Comparison of ENCODE assay signal across 7 mouse cellular contexts in genomic region chr19:16779786-16780185, GRCm38 (mm10). TPM values are rescaled to one million over a fixed set of nuclear protein-coding genes. Genes with fewer than 3 reads are reported as not detected.
DNase-seq lines count a peak whose midpoint lies in the region; ATAC-seq and TF ChIP-seq lines count a peak whose summit lies in the region.

No protein-coding gene starts in this region.

- no peak for TF ChIP-seq EP300 in lung, postnatal 0 days (IDR thresholded peaks at IDR 0.05)

- H3K27me3 ChIP-seq in lung, postnatal 0 days (replicated peaks; ENCODE audit: insufficient read depth, low read length) = no peaks in the 10 kb centered on the region
- peaks cover 27% of the 10 kb centered on the region for H3K27me3 ChIP-seq in forebrain, embryonic 10.5 days (ENCODE audit: poor library complexity, severe bottlenecking)
- H3K27me3 ChIP-seq in limb, embryonic 12.5 days = peaks cover 22% of the 10 kb centered on the region
- H3K27me3 ChIP-seq in stomach, embryonic 14.5 days (ENCODE audit: control insufficient read depth, insufficient read depth, low read length) = no peaks in the 10 kb centered on the region

- 13% methylated on average over 8 of the region's 8 CpGs for WGBS in lung, postnatal 0 days
- WGBS in forebrain, embryonic 10.5 days = 18% methylated on average over 8 of the region's 8 CpGs
- WGBS in limb, embryonic 12.5 days = 7% methylated on average over 8 of the region's 8 CpGs
- WGBS in stomach, embryonic 14.5 days = 15% methylated on average over 8 of the region's 8 CpGs

- H3K27ac ChIP-seq in lung, postnatal 0 days (ENCODE audit: low read length) = no peak overlapping the region
- H3K27ac ChIP-seq in forebrain, embryonic 10.5 days = 0 out of 2 replicates have a peak overlapping the region, but pooled peaks have one; percentile 87
- H3K27ac ChIP-seq in limb, embryonic 12.5 days = no peak overlapping the region
- H3K27ac ChIP-seq in stomach, embryonic 14.5 days (ENCODE audit: low read length) = no peak overlapping the region

- H3K36me3 ChIP-seq in lung, postnatal 0 days (ENCODE audit: insufficient read depth, low read length) = no peaks in the 10 kb centered on the region
- H3K36me3 ChIP-seq in forebrain, embryonic 10.5 days (replicated peaks) = no peaks in the 10 kb centered on the region
- H3K36me3 ChIP-seq in limb, embryonic 12.5 days = no peaks in the 10 kb centered on the region
- H3K36me3 ChIP-seq in stomach, embryonic 14.5 days (ENCODE audit: control insufficient read depth, insufficient read depth, low read length) = no peaks in the 10 kb centered on the region

- peaks cover 4% of the 10 kb centered on the region; the same call in 1 of the 2 replicates for H3K4me1 ChIP-seq in lung, postnatal 0 days (ENCODE audit: insufficient read depth, low read depth, low read length)
- H3K4me1 ChIP-seq in forebrain, embryonic 10.5 days = peaks cover 18% of the 10 kb centered on the region
- H3K4me1 ChIP-seq in limb, embryonic 12.5 days (replicated peaks) = peaks cover 3% of the 10 kb centered on the region; the same call in 1 of the 2 replicates
- no peaks in the 10 kb centered on the region for H3K4me1 ChIP-seq in stomach, embryonic 14.5 days (ENCODE audit: control insufficient read depth, insufficient read depth, low read length)

- peak overlapping the region; percentile 69 for H3K4me3 ChIP-seq in lung, postnatal 0 days (ENCODE audit: low read depth, low read length)
- H3K4me3 ChIP-seq in forebrain, embryonic 10.5 days = peak overlapping the region; percentile 79
- H3K4me3 ChIP-seq in limb, embryonic 12.5 days (replicated peaks) = peak overlapping the region; percentile 69
- peak overlapping the region; percentile 69 for H3K4me3 ChIP-seq in stomach, embryonic 14.5 days (ENCODE audit: low read depth, low read length)

- peak overlapping the region; percentile 95 for H3K4me2 ChIP-seq in lung, postnatal 0 days (replicated peaks; ENCODE audit: low read depth, low read length)
- H3K4me2 ChIP-seq in limb, embryonic 12.5 days = peak overlapping the region; percentile 98
- H3K4me2 ChIP-seq in stomach, embryonic 14.5 days (replicated peaks; ENCODE audit: low read depth, low read length) = peak overlapping the region; percentile 94

- no peak for DNase-seq in lung, postnatal 0 days (ENCODE audit: low spot score)
- no peak for DNase-seq in lung, postnatal 14 days
- DNase-seq in forebrain, embryonic 10.5 days (ENCODE audit: extremely low spot score, low spot score) = no peak
- no peak for DNase-seq in c-Kit-positive CD71-positive TER-119-positive erythroid progenitor cells, embryonic 14.5 days (ENCODE audit: low spot score)

- H3K9ac ChIP-seq in lung, postnatal 0 days (replicated peaks; ENCODE audit: low read depth) = peak overlapping the region; percentile 48; the same call in 1 of the 2 replicates
- peak overlapping the region; percentile 69 for H3K9ac ChIP-seq in limb, embryonic 12.5 days (replicated peaks)
- peak overlapping the region; percentile 47; the same call in 1 of the 2 replicates for H3K9ac ChIP-seq in stomach, embryonic 14.5 days (replicated peaks; ENCODE audit: low read depth, low read length)

- ATAC-seq in lung, postnatal 0 days = no peak
- ATAC-seq in limb, embryonic 12.5 days (ENCODE audit: insufficient number of reproducible peaks, insufficient read depth, low FRiP score, low TSS enrichment, low read depth) = no peak
- ATAC-seq in stomach, embryonic 14.5 days (ENCODE audit: insufficient number of reproducible peaks, insufficient read depth, low FRiP score, low read depth) = no peak
- no peak for ATAC-seq in activated CD4-positive, CD25-positive, alpha-beta regulatory T cell, adult 4 months

- H3K9me3 ChIP-seq in lung, postnatal 0 days (ENCODE audit: low read length) = no peaks in the 10 kb centered on the region
- H3K9me3 ChIP-seq in forebrain, embryonic 10.5 days = no peaks in the 10 kb centered on the region
- H3K9me3 ChIP-seq in limb, embryonic 12.5 days = no peaks in the 10 kb centered on the region
- H3K9me3 ChIP-seq in stomach, embryonic 14.5 days (ENCODE audit: control insufficient read depth, low read depth, low read length) = no peaks in the 10 kb centered on the region

- no peak for TF ChIP-seq CTCF in lung, postnatal 0 days (IDR thresholded peaks at IDR 0.05)

RNA-seq across cellular contexts. Expression of gene Vps13a, which starts 0.9 kb away (rescaled TPM):
- 8.2 and 10.6 TPM in 2 replicates for polyA plus RNA-seq in lung, postnatal 0 days (2015; fragmentation: Nextera tagmentation; extraction: Ambion mirVana)
- polyA plus RNA-seq in forebrain, embryonic 10.5 days (2016; fragmentation: Nextera tagmentation; extraction: Ambion mirVana) = 11.4 and 12.7 TPM in 2 replicates
- 6.8 and 7.9 TPM in 2 replicates for polyA plus RNA-seq in limb, embryonic 12.5 days (2016; fragmentation: Nextera tagmentation; extraction: Ambion mirVana)
- polyA plus RNA-seq in stomach, embryonic 14.5 days (2014; fragmentation: Nextera tagmentation; extraction: Ambion mirVana) = 17.4 and 20.8 TPM in 2 replicates
- 10 to 100 TPM; 33.4 to 43.5 TPM for polyA plus RNA-seq in activated CD4-positive, CD25-positive, alpha-beta regulatory T cell, adult 4 months (2017; shearing (Covaris generic))
